Mouse (Mus musculus) kidney, postnatal 0 days (tissue): ENCODE results near the gene 4930432K21Rik. TPM values are rescaled to one million over a fixed set of nuclear protein-coding genes. Genes with fewer than 3 reads are reported as not detected.

Source experiments
- ATAC-seq: fragments of 200-750 bp; cut with Nextera tagmentation; replicated peaks from 2 replicates; pipeline ENCODE4 v1.8.0; 2017; ENCODE audit warnings: low read depth, moderate number of reproducible peaks, moderate TSS enrichment, moderate library complexity; ENCODE audit not compliant: low FRiP score
- DNase-seq: peaks from one replicate; pipeline ENCODE4 v3.0.0-alpha.2; 2016; ENCODE audit warnings: low spot score
- H3K27ac ChIP-seq: fragments of 300-500 bp; sonication (generic); 2 replicates; pipeline ENCODE4 v1.5.1; 2014; ENCODE audit warnings: mild to moderate bottlenecking
- H3K27me3 ChIP-seq: fragments of 300-500 bp; sonication (generic); 2 replicates; pipeline ENCODE4 v1.6.1; 2014; ENCODE audit warnings: low read length, mixed read lengths; ENCODE audit not compliant: insufficient read depth
- H3K36me3 ChIP-seq: fragments of 300-500 bp; sonication (generic); 2 replicates; pipeline ENCODE4 v1.6.1; 2014; ENCODE audit warnings: low read length, mixed read lengths; ENCODE audit not compliant: insufficient read depth
- H3K4me1 ChIP-seq: fragments of 300-500 bp; sonication (generic); replicated peaks from 2 replicates; pipeline ENCODE4 v1.6.1; 2014; ENCODE audit warnings: antibody characterized with exemption, low read length, mixed read lengths; ENCODE audit not compliant: insufficient read depth
- H3K4me2 ChIP-seq: fragments of 300-500 bp; sonication (generic); 2 replicates; pipeline ENCODE4 v1.6.1; 2014; ENCODE audit warnings: mild to moderate bottlenecking, low read length, moderate library complexity, mixed read lengths
- H3K4me3 ChIP-seq: fragments of 300-500 bp; sonication (generic); replicated peaks from 2 replicates; pipeline ENCODE4 v1.5.1; 2014; ENCODE audit warnings: low read depth, low read length
- H3K9ac ChIP-seq: fragments of 300-500 bp; sonication (generic); 2 replicates; pipeline ENCODE4 v1.6.1; 2014; ENCODE audit warnings: low read depth, low read length
- H3K9me3 ChIP-seq: fragments of 300-500 bp; sonication (generic); replicated peaks from 2 replicates; pipeline ENCODE4 v1.6.1; 2016; ENCODE audit warnings: low read length, inconsistent platforms, mixed read lengths
- CTCF ChIP-seq: IDR thresholded peaks from 2 replicates; pipeline ENCODE4 v1.5.1; 2016; ENCODE audit warnings: antibody characterized with exemption, low read depth, mild to moderate bottlenecking, moderate library complexity
- WGBS: fragments of 180-500 bp; shearing (Covaris S2); extraction: QIAGEN DNeasy Blood & Tissue Kit; methylation state at CpG from one replicate; pipeline ENCODE4 v1.1.7; 2014; 5-methylcytosine and 5-hydroxymethylcytosine counted together
- polyA plus RNA-seq: library from polyadenylated mRNA; unstranded; fragments of >200 nt; fragmentation: Nextera tagmentation; extraction: Ambion mirVana; gene quantifications from 2 replicates; pipeline ENCODE4 v1.2.1, GENCODE M21; 2015

Gene 4930432K21Rik
- polyA plus RNA-seq, 1 experiment from 2014 or later: 1.3 TPM

GRCm38 (mm10) chr8:84198871-84199270 is 51.0 kb downstream of the 4930432K21Rik start:
- Histone ChIP-seq H3K4me3 (no peak overlapping the region), H3K9me3 (no peaks in the 10 kb centered on the region), H3K27me3 (no peaks in the 10 kb centered on the region), H3K9ac (no peak overlapping the region), H3K4me2 (0 out of 2 replicates have a peak overlapping the region, but pooled peaks have one; percentile 61), H3K27ac (peak overlapping the region; percentile 94), H3K4me1 (peaks cover 46% of the 10 kb centered on the region), H3K36me3 (no peaks in the 10 kb centered on the region)
- 32% methylated on average over 4 of the region's 4 CpGs for WGBS
- ATAC-seq (no peak), DNase-seq (no peak)
- no peak for TF ChIP-seq CTCF

GRCm38 (mm10) chr8:84199348-84200125 is 51.7 kb downstream of the 4930432K21Rik start:
- ATAC-seq: no peak
- H3K4me1 ChIP-seq: peaks cover 46% of the 10 kb centered on the region

DNA sequence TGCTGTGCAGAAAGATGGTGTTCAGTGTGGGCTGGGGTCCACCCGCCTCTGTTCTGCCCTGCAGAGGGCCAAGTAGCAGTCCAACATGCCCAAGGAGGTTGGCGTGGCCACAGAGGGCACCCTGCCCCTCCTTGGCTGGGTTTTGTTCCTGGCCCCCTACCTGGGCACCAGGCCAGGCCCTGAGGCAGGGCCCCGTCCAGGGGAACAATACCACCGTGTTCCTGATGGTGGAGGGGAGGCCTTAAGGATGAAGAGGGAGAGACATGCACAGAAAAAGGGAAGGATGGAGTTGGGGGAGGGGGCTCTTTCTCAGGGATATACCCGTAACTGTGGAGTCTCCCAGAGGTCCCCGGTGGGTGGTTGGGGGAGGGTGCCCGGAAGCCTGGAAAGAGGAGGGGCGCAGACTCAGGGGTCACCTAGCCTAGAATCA is 52.3 kb downstream of the 4930432K21Rik start:
- Histone ChIP-seq H3K36me3 (0 out of 2 replicates have a peak, but pooled peaks cover 5% of the 10 kb centered on the region), H3K27ac (peak overlapping the region; percentile 96), H3K4me1 (peaks cover 46% of the 10 kb centered on the region), H3K27me3 (no peaks in the 10 kb centered on the region), H3K9me3 (no peaks in the 10 kb centered on the region), H3K4me2 (peak overlapping the region; percentile 87), H3K9ac (peak overlapping the region; percentile 80), H3K4me3 (peak overlapping the region; percentile 66)
- WGBS: 19% methylated on average over 8 of the region's 8 CpGs
- ATAC-seq (no peak), DNase-seq (no peak)
- TF ChIP-seq CTCF: no peak

More at GRCm38 (mm10) chr8:84199348-84200125, 51.7 kb downstream of the 4930432K21Rik start:
- Histone ChIP-seq H3K4me2 (peak overlapping the region; percentile 87; the same call in 1 of the 2 replicates), H3K27ac (peak overlapping the region; percentile 96), H3K27me3 (no peaks in the 10 kb centered on the region), H3K4me3 (no peak overlapping the region), H3K36me3 (no peaks in the 10 kb centered on the region), H3K9me3 (no peaks in the 10 kb centered on the region), H3K9ac (0 out of 2 replicates have a peak overlapping the region, but pooled peaks have one; percentile 80)
- DNase-seq: no peak
- WGBS: 44% methylated on average over 11 of the region's 11 CpGs
- TF ChIP-seq CTCF: no peak

DNA sequence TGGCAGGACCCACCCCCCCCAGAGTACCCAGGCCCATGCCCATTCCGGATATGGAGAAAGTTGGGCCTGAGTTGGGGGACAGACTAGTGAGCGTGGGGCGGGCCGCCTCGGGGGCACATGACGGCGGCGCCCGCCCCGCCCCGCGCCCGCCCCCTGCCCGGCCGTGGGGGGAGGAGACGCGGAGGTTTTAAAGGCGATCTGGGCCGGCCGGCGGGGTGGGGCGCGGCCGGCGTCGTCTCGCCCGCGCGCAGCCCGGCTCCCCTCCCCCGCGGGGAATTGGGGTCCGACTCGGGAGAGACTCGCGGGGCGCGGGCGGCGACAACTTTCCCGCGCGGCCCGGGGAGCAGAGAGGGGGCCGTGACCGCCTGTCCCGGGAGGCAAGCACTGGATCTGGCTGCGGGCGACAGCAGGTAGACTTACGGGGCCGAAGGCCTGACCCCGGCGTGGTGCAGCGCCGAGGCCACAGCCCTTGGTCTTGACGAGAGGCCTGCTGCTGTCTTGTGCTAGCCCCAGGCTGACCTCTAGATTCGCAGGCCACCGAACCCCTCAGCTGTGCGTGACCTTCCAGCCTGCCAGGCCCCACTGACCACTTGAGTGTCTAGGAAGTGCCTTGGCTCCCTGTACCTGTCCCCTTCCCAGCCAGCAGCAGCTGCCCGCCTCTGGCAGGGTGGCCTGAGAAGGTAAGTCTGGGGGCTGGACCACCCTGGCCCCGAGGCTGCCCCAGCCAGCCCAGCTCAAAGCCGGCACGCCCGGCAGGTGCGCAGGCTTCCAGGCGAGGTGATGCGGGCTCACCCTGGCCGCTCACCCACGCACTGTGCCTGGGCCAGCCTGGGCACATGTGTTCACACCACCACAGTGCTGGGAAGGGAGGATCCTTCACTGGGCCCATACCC is 53.1 kb downstream of the 4930432K21Rik start:
- H3K36me3 ChIP-seq: 0 out of 2 replicates have a peak, but pooled peaks cover 8% of the 10 kb centered on the region
- H3K9me3 ChIP-seq: no peaks in the 10 kb centered on the region
- 0 out of 2 replicates have a peak, but pooled peaks have one; percentile 0 for ATAC-seq
- H3K27ac ChIP-seq: peak overlapping the region; percentile 96
- H3K9ac ChIP-seq: peak overlapping the region; percentile 80
- WGBS: 3% methylated on average over 64 of the region's 70 CpGs
- peaks cover 46% of the 10 kb centered on the region for H3K4me1 ChIP-seq
- H3K27me3 ChIP-seq: no peaks in the 10 kb centered on the region
- no peak for TF ChIP-seq CTCF
- H3K4me2 ChIP-seq: peak overlapping the region; percentile 87
- peak overlapping the region; percentile 66 for H3K4me3 ChIP-seq
- peak; percentile 85 for DNase-seq

DNA sequence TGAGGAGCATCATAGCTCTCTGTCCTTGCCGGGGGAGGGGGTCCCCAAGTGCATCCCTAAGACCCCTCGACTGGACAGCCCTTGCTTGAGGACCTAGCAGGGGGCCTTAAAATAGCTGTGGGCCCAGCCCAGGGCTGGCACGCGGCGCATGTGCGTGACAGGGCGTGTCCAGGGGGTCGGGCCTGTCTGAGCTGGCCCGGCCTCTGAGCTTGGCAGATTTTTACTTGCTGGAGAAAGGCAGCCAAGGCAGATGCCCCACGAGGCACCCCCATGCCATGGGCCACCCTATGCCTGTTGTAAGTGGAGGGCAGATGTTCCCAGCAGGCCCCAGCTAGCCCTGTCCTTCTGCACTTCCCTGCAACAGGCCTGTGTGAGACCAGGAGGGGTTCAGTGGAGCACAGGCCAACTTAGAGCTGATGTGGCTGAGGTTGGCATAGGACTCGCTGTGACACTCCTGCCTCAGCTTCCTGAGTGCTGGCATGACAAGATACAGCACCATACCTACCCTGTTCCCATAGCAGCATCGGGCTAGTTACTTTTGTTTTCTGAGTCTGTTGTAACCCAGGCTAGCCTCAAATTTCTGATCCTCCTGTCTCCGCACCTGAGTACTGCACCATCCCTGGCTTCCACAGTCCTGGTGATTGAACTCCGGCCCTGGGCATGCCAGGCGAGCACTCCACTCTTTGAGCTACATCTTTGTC is 53.9 kb downstream of the 4930432K21Rik start:
- peaks cover 46% of the 10 kb centered on the region for H3K4me1 ChIP-seq
- peak overlapping the region; percentile 80 for H3K9ac ChIP-seq
- H3K27me3 ChIP-seq: no peaks in the 10 kb centered on the region
- 0 out of 2 replicates have a peak, but pooled peaks cover 8% of the 10 kb centered on the region for H3K36me3 ChIP-seq
- peak; percentile 58 for DNase-seq
- peak overlapping the region; percentile 87 for H3K4me2 ChIP-seq
- H3K9me3 ChIP-seq: no peaks in the 10 kb centered on the region
- H3K27ac ChIP-seq: peak overlapping the region; percentile 96
- TF ChIP-seq CTCF: no peak
- H3K4me3 ChIP-seq: peak overlapping the region; percentile 66
- ATAC-seq: no peak
- WGBS: 40% methylated on average over 15 of the region's 15 CpGs
